Mouse (Mus musculus) CH12.LX (cell line): ENCODE data around the gene Il16. TPM values are rescaled to one million over a fixed set of nuclear protein-coding genes. Genes with fewer than 3 reads are reported as not detected.

Source experiments
- DNase-seq: peaks from one replicate; pipeline ENCODE4 v3.0.0-alpha.2; 2013; ENCODE audit errors: extremely low read depth
- H3K27ac ChIP-seq: 2 replicates; pipeline ENCODE4 v1.5.1; 2012; ENCODE audit warnings: low read depth, mild to moderate bottlenecking, control low read depth, moderate library complexity; ENCODE audit not compliant: insufficient read depth
- H3K27me3 ChIP-seq: replicated peaks from 2 replicates; pipeline ENCODE3; 2012; ENCODE audit warnings: inconsistent platforms
- H3K36me3 ChIP-seq, 2 experiments: replicated peaks in 1 of 2; 2 replicates each; pipeline versions ENCODE3 to v1.6.1; 2012; ENCODE audit warnings: inconsistent platforms in 1 of 2, low read length in 1 of 2, mild to moderate bottlenecking in 1 of 2, mixed read lengths in 1 of 2, moderate library complexity in 1 of 2; ENCODE audit not compliant: control insufficient read depth in 1 of 2, insufficient read depth in 1 of 2
- H3K4me1 ChIP-seq, 2 experiments: 2 replicates each; pipeline ENCODE4 v1.6.1; 2012; ENCODE audit warnings: inconsistent platforms in 1 of 2, moderate library complexity in 1 of 2; ENCODE audit not compliant: insufficient read depth in 2 of 2, control insufficient read depth in 1 of 2
- H3K4me2 ChIP-seq: 2 replicates; pipeline ENCODE4 v1.6.1; 2012; ENCODE audit warnings: low read depth, mild to moderate bottlenecking, control low read depth; ENCODE audit not compliant: poor library complexity, insufficient read depth, severe bottlenecking
- H3K4me3 ChIP-seq, 3 experiments: fragments of 150-350 bp in 1 of 3; sonication (generic) in 1 of 3; replicated peaks in 1 of 3; 2 replicates each; pipeline versions ENCODE3 to v1.5.1; 2011 to 2012; ENCODE audit warnings: low read depth in 2 of 3, low read length in 2 of 3, mild to moderate bottlenecking in 2 of 3, moderate library complexity in 2 of 3, control low read depth in 1 of 3, improper control_type of control experiment in 1 of 3, inconsistent platforms in 1 of 3, mixed read lengths in 1 of 3; ENCODE audit not compliant: poor library complexity in 1 of 3
- H3K79me2 ChIP-seq: replicated peaks from 2 replicates; pipeline ENCODE4 v1.6.1; 2012; ENCODE audit warnings: mild to moderate bottlenecking, moderate library complexity; ENCODE audit not compliant: control insufficient read depth, poor library complexity, insufficient read depth, severe bottlenecking; ENCODE audit errors: extremely low read depth
- H3K9ac ChIP-seq: 2 replicates; pipeline ENCODE4 v1.6.1; 2012; ENCODE audit warnings: low read depth, mild to moderate bottlenecking, control low read depth, moderate library complexity; ENCODE audit not compliant: insufficient read depth
- H3K9me3 ChIP-seq: replicated peaks from 2 replicates; pipeline ENCODE3; 2012; ENCODE audit warnings: low read length, inconsistent platforms, mixed read lengths
- CTCF ChIP-seq, 2 experiments: IDR thresholded peaks in 1 of 2; conservative IDR thresholded peaks in 1 of 2; 2 replicates each; pipeline ENCODE4 v1.5.1; 2011 to 2012; ENCODE audit warnings: low read depth in 2 of 2, low read length in 2 of 2, improper control_type of control experiment in 1 of 2, inconsistent platforms in 1 of 2, mild to moderate bottlenecking in 1 of 2, moderate library complexity in 1 of 2
- ELF1 ChIP-seq: IDR thresholded peaks from 2 replicates; pipeline ENCODE4 v1.6.1; 2014; ENCODE audit warnings: low read depth, mild to moderate bottlenecking, inconsistent platforms, low read length, improper control_type of control experiment
- EP300 ChIP-seq: IDR thresholded peaks from 2 replicates; pipeline ENCODE4 v1.6.1; 2011; ENCODE audit warnings: low read length, improper control_type of control experiment
- JUN ChIP-seq: IDR thresholded peaks from 2 replicates; pipeline ENCODE4 v1.6.1; 2011; ENCODE audit warnings: low read depth, mild to moderate bottlenecking, low read length, improper control_type of control experiment, moderate library complexity; ENCODE audit not compliant: insufficient read depth
- JUND ChIP-seq: conservative IDR thresholded peaks from 2 replicates; pipeline ENCODE4 v1.6.1; 2011; ENCODE audit warnings: low read depth, low read length, improper control_type of control experiment
- MEF2A ChIP-seq: IDR thresholded peaks from 2 replicates; pipeline ENCODE4 v1.6.1; 2014; ENCODE audit warnings: low read depth, mild to moderate bottlenecking, inconsistent platforms, low read length, improper control_type of control experiment, borderline replicate concordance
- MXI1 ChIP-seq: IDR thresholded peaks from 2 replicates; pipeline ENCODE4 v1.6.1; 2011; ENCODE audit warnings: mild to moderate bottlenecking, low read depth, low read length, improper control_type of control experiment
- NRF1 ChIP-seq: IDR thresholded peaks from 2 replicates; pipeline ENCODE4 v1.6.1; 2014; ENCODE audit warnings: low read depth, mild to moderate bottlenecking, inconsistent platforms, low read length, improper control_type of control experiment, moderate library complexity
- POLR2A ChIP-seq: IDR thresholded peaks from 2 replicates; pipeline ENCODE4 v1.6.1; 2011; ENCODE audit warnings: low read depth, mild to moderate bottlenecking, improper control_type of control experiment, low read length
- RAD21 ChIP-seq: IDR thresholded peaks from 2 replicates; pipeline ENCODE4 v1.6.1; 2011; ENCODE audit warnings: low read depth, mild to moderate bottlenecking, low read length, improper control_type of control experiment, moderate library complexity
- RCOR1 ChIP-seq: conservative IDR thresholded peaks from 2 replicates; pipeline ENCODE4 v1.6.1; 2012; ENCODE audit warnings: low read depth, mild to moderate bottlenecking, inconsistent platforms, low read length, improper control_type of control experiment
- SIN3A ChIP-seq: IDR thresholded peaks from 2 replicates; pipeline ENCODE4 v1.6.1; 2012; ENCODE audit warnings: low read length, improper control_type of control experiment, inconsistent platforms
- TBP ChIP-seq: conservative IDR thresholded peaks from 2 replicates; pipeline ENCODE4 v1.6.1; 2011; ENCODE audit warnings: low read depth, low read length, improper control_type of control experiment
- TCF12 ChIP-seq: IDR thresholded peaks from 2 replicates; pipeline ENCODE4 v1.6.1; 2014; ENCODE audit warnings: low read depth, mild to moderate bottlenecking, inconsistent platforms, low read length, improper control_type of control experiment
- USF1 ChIP-seq: IDR thresholded peaks from 2 replicates; pipeline ENCODE4 v1.6.1; 2014; ENCODE audit warnings: low read depth, mild to moderate bottlenecking, inconsistent platforms, low read length, improper control_type of control experiment
- USF2 ChIP-seq: conservative IDR thresholded peaks from 2 replicates; pipeline ENCODE4 v1.6.1; 2011; ENCODE audit warnings: low read depth, low read length, improper control_type of control experiment
- ZKSCAN1 ChIP-seq: IDR thresholded peaks from 2 replicates; pipeline ENCODE4 v1.6.1; 2012; ENCODE audit warnings: low read depth, inconsistent platforms, low read length, improper control_type of control experiment, borderline replicate concordance
- ZMIZ1 ChIP-seq: IDR thresholded peaks from 2 replicates; pipeline ENCODE4 v1.6.1; 2012; ENCODE audit warnings: low read depth, mild to moderate bottlenecking, inconsistent platforms, low read length, improper control_type of control experiment
- ZNF384 ChIP-seq: IDR thresholded peaks from 2 replicates; pipeline ENCODE4 v1.6.1; 2012; ENCODE audit warnings: low read depth, low read length, improper control_type of control experiment, inconsistent platforms
- dilution Hi-C: fragments of 300-500 bp; cut with MboI; formaldehyde crosslinking; loops from 2 replicates; pipeline ENCODE4 v1.14.3; 2020; ENCODE audit warnings: low sequenced_read_pairs; ENCODE audit not compliant: extremely low pct_unique_long_range_greater_than_20kb, extremely low pct_ligation_motif_present
- in situ Hi-C: fragments of 300-500 bp; cut with MboI; formaldehyde crosslinking; loops from 3 replicates; pipeline ENCODE4 v1.14.3; 2019; ENCODE audit warnings: low sequenced_read_pairs, low pct_ligation_motif_present, low pct_unique_long_range_greater_than_20kb, mixed read lengths
- polyA plus RNA-seq: library from polyadenylated mRNA; unstranded; fragments of >175 nt; gene quantifications from 2 replicates; pipeline ENCODE4 v1.2.1, GENCODE M21; 2012; ENCODE audit warnings: low read depth; ENCODE audit not compliant: insufficient read length
- total RNA-seq, 2 experiments: library from RNA; depleted of rRNA; stranded (reverse); fragments of 300-350 nt in 1 of 2; fragments of >200 nt in 1 of 2; gene quantifications; 2 replicates each; pipeline ENCODE4 v1.2.3; 2012 to 2014

Gene Il16
- total and polyA plus RNA-seq, 3 experiments: 39.8 to 62.1 (median 55.5) TPM

DNA sequence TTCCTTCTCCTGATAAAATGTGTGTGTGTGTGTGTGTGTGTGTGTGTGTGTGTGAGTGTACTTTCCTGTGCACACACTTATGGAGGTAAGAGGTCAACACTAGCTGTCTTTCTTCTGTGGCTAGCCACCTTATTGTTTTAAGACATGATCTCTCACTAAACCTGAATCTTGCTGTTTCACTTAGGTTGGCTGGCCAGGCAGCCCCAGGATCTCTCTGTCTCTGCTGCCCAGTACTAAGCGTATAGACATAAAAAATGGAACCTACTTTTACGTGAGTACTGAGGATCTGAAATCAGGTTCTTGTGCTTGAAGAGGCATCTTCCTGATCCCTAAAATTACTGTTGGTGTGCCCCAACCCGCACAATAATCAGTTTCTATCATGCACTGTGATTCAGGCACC lies 12.7 kb downstream of the Il16 start:
- Histone ChIP-seq H3K9ac (no peak overlapping the region), H3K4me3 (no peak overlapping the region), H3K4me1 (no peaks in the 10 kb centered on the region), H3K4me2 (no peak overlapping the region), H3K79me2 (no peaks in the 10 kb centered on the region), H3K36me3 (no peaks in the 10 kb centered on the region), H3K27me3 (no peaks in the 10 kb centered on the region), H3K27ac (no peak overlapping the region), H3K9me3 (no peaks in the 10 kb centered on the region)
- no peak for DNase-seq
- no peak for TF ChIP-seq CTCF (conservative IDR thresholded peaks at IDR 0.05 in 1 of 2, IDR thresholded peaks at IDR 0.05 in 1 of 2; ENCODE audit: low read depth in 2 of 2, low read length in 2 of 2)
- dilution Hi-C loops (no loop called here), in situ Hi-C loops (no loop called here)

DNA sequence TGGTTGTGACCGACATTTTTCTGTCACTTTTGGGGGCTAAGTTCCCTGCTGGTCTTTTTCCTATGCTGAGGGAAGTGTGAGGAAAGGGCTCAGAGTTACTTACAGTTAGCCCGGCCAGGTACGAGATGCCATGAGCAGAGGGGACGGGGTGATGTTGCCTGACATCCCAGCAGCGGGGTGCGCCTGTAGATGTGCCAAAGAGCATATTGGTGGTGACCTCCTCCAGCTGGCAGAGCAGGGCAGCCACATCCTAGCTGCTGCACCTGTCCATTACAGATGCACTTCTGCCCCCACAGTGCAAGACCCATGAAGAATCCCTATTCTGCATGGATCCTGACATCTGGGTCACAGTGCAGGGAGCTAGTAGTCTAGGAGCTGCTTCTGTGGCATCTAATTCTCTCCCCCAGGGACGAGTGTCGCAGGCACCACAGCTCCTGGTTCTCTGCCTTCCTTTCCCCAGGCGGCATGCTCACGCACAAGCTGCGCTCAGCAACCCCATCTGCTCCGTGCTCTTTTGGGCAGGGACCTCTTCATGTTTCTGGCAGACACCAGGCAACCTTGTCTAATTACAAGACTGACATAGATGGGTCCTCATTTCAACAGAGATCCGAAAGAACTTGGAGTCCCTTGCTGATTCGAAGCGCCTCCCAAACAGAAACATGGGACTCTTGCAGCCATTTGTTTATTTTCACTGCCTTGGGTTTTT lies 13.4 kb downstream of the Il16 start:
- no peak for DNase-seq
- TF ChIP-seq RAD21 (no peak), USF2 (no peak), SIN3A (no peak), RCOR1 (no peak), NRF1 (no peak), EP300 (no peak), ZMIZ1 (no peak), ELF1 (no peak), USF1 (no peak), JUN (no peak), ZKSCAN1 (no peak), ZNF384 (no peak), MXI1 (no peak)
- in situ Hi-C loops: no loop called here

DNA sequence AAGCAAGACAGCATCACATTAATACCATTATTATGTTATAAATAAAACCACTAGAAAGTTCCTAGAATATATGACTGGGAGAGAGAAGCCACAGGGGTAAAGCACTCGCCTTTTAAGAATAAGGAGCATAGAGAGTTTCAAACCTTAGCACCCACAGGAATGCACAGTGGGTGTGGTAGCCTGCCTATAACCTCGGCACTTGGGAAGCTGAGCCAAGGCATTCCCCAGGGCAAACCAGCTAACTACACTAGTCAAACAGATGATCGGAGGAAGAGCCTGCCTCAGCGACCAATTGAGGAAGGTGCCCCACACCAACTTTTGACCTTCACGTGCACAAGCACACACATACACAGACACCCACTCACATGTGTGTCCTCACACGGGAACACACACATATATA lies 14.2 kb downstream of the Il16 start:
- TF ChIP-seq TCF12 (no peak), JUND (no peak), MEF2A (no peak), MXI1 (no peak), POLR2A (no peak), ZNF384 (no peak), TBP (no peak)
- in situ Hi-C loops: no loop called here
- no peak for DNase-seq

More for the DNA sequence above, 13.4 kb downstream of the Il16 start:
- Histone ChIP-seq H3K36me3 (no peaks in the 10 kb centered on the region), H3K4me2 (no peak overlapping the region), H3K4me1 (no peaks in the 10 kb centered on the region), H3K9me3 (no peaks in the 10 kb centered on the region), H3K79me2 (no peaks in the 10 kb centered on the region), H3K4me3 (no peak overlapping the region), H3K27me3 (no peaks in the 10 kb centered on the region), H3K9ac (no peak overlapping the region), H3K27ac (no peak overlapping the region)
- dilution Hi-C loops: no loop called here

More for the DNA sequence above, 14.2 kb downstream of the Il16 start:
- H3K36me3 ChIP-seq: no peaks in the 10 kb centered on the region
- no peak overlapping the region for H3K9ac ChIP-seq
- H3K9me3 ChIP-seq: no peaks in the 10 kb centered on the region
- no peak overlapping the region for H3K4me3 ChIP-seq
- H3K27ac ChIP-seq: no peak overlapping the region
- H3K4me2 ChIP-seq: no peak overlapping the region
- dilution Hi-C loops: no loop called here
- H3K4me1 ChIP-seq: no peaks in the 10 kb centered on the region
- no peaks in the 10 kb centered on the region for H3K27me3 ChIP-seq
- no peaks in the 10 kb centered on the region for H3K79me2 ChIP-seq
